Mouse (Mus musculus) adrenal gland, postnatal 4 days (tissue): Measurements from ENCODE around the gene Acadvl. TPM values are rescaled to one million over a fixed set of nuclear protein-coding genes. Genes with fewer than 3 reads are reported as not detected.

Experiments
- DNase-seq, 2 experiments: peaks; one replicate each; pipeline ENCODE4 v3.0.0; 2021 to 2022; ENCODE audit warnings: low spot score in 2 of 2, mixed read lengths in 2 of 2
- total RNA-seq, 2 experiments: library from RNA; stranded (reverse); gene quantifications; 2 replicates each; pipeline ENCODE4 v1.2.3; 2021

The Acadvl gene
- total RNA-seq, 2 experiments from 2014 or later = 295 to 378 TPM

GRCm38 (mm10) chr11:70005521-70005920 lies 9.7 kb downstream of the Acadvl start:
- DNase-seq = no peak

DNA sequence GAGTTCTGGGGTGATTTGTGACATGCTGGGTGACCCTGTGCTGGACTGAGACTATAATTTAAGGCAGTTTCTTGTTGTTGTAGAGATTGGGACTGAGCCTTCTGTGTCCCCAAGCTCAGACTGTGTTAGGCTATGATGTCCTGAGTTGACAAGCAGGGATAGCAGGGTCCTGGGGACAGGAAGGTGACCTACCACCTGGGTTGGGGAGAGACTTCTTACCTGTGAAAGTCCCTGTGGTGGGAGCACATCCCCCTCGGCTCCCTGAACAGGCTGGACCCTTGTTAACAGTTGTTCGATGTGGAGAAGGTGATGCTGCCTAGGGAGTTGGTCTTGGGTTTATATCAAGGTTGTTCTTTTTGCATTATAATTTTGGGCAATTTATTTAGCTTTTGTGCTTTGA lies 12.7 kb downstream of the Acadvl start:
- no peak for DNase-seq

GRCm38 (mm10) chr11:70001865-70002264 lies 13.3 kb downstream of the Acadvl start:
- no peak for DNase-seq

GRCm38 (mm10) chr11:70001159-70001558 lies 14.1 kb downstream of the Acadvl start:
- DNase-seq = no peak

DNA sequence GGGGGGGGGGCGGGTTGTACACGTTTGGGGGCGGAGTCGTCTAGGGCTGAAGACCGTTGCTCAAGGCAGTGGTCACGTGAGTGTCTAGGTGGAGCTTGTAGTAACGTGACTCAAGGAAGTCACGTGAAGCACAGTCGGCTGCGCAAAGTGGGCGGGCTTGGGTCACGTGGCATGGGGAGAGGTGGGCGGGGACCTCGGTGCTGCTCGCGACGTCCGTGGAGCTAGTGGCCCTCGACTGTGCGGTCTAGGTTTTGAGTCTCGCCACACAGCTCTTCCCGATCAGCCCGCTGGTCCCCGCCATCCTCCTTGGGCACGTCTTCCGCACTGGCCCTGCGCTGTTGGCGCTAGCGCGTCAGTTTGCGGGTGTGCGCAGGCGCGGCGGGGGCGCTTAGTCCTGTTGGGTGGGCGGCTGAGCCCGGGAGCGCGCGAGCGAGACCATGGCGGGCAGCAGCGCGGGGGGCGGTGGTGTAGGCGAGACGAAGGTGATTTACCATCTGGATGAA lies 14.8 kb downstream of the Acadvl start, which contains the start of gene Dvl2:
Gene Dvl2, plus strand, starts transcription at position 200 of the 503 bp plus-strand sequence.
- DNase-seq = peak; percentile 71 to 83

DNA sequence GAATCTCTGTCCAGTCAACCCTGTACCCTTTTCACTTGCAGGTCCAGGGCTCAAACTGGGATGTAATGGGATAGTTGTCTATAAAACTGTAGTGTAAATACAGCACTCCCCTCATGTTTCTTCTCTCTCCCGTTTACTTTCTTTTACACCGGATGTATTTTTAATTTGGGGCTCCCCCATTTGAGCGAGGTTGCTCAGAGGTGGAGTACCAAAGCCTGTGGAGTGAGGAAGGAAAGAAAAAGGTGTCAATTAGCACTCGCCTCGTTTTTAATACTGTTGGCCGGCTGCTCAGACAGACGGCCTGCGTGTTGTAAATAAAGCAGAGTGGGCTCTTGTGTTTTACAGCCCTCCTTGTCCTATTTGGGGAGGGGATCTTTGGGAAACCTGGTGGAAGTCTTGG lies 15.5 kb downstream of the Acadvl start:
- DNase-seq = no peak

DNA sequence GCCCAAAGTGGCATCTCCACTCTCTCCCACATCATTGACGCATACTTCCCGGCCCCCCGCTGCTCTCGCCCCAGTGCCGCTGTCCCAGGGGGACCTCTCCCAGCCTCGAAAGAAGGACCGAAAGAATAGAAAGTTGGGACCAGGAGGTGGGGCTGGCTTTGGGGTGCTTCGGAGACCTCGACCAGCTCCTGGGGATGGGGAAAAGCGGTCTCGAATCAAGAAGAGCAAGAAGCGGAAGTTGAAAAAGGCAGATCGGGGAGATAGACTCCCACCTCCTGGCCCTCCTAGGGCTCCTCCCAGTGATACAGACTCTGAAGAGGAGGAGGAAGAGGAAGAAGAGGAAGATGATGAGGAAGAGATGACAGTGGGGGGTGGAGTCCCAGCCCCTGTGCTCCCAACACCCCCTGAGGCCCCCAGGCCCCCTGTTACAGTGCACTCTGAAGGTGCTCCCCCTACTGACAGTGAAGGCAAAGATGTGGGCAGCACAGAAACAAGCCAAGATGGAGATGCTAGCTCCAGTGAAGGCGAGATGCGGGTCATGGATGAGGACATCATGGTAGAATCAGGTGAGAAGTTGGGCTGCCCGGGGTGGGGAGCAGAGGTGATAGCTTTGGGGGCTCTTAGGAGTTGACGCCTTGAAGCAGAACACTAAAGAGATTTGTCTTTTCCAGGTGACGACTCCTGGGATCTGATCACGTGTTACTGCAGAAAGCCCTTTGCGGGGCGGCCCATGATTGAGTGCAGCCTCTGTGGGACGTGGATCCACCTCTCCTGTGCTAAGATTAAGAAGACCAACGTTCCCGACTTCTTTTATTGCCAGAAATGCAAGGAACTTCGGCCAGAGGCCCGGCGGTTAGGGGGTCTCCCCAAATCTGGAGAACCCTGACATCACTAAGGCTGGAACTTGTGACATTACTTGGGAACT lies 16.4 kb downstream of the Acadvl start:
- no peak for DNase-seq

DNA sequence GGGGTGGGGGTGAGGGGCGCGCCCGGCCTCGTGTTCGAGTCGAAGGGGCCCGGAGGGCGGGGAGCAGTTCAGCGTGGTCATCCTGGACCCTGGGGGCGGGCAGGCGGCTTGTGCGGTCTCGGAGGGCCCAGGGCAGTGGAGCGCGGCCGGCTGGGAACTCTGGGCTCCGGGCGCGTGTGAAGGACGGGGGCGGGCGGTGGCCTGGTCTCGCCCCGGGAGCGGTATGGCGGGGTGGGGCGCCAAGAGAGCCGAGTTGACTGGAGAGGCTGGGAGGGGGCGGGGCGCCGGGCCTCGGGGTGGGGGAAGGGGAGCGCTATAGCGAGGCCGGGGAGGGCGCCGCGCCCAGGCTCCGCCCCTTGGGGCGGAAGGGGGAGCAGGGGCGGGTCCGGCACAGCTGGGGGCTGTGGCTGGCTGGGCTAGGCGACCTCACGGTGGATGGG lies 18.1 kb downstream of the Acadvl start:
- peak; percentile 79 to 86 for DNase-seq

- no peak for DNase-seq
These were observed 18.8 kb downstream of the Acadvl start for GRCm38 (mm10) chr11:69996161-69997061.

DNA sequence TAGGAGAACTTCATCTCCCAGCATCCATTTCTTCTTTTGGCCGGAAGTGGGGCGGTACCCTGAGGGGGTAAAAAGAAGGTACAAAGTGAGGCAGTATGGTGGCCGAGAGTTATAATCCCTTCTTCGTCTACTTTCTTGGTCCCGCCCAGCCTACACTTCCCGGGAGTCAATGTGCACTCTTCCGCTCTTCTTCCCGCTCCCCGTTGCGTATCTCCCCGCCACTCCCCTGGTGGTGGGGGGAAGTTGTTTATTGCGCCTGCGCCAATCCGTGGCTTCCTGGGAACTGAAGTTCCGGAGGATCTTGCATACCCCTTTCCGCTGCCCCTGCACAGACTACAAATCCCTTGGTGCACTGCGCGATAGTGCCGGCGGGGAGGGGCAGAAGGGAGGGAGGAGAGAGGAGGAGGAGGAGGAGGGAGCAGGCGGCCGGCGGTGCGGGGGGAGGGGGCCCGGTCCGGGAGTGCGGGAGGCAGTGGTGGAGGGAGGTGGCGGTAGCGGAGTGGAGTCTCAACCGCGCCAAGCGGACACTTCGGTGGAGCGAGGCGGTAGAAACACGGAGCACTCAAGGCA lies 19.7 kb downstream of the Acadvl start, which contains the start of gene Phf23:
Gene Phf23, plus strand, starts transcription at position 387 of the 570 bp plus-strand sequence.
- peak; percentile 87 to 97 for DNase-seq

GRCm38 (mm10) chr11:69994401-69995090 lies 20.7 kb downstream of the Acadvl start:
- DNase-seq = no peak

DNA sequence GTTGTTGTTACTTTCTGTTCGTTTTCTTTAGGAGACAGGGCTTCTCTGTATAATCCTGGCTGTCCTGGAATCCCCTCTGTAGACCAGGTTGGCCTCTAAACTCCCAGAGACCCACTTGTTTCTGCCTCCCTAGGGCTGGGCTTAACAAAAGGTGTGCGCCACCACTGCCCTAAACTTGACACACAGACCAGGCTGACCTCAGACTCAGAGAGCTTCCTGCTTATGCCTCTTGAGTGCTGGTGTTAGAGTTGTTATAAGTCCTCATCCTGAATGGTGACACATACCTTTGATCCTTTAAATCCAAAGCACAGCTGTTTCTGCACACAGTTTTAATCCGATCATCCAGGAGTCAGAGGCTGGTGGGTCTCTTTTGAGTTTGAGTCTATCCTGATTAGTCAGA lies 22.3 kb downstream of the Acadvl start:
- no peak for DNase-seq

- no peak for DNase-seq
These were observed 22.8 kb downstream of the Acadvl start for GRCm38 (mm10) chr11:69992396-69992795.

GRCm38 (mm10) chr11:69991711-69992110 lies 23.5 kb downstream of the Acadvl start:
- no peak for DNase-seq

DNA sequence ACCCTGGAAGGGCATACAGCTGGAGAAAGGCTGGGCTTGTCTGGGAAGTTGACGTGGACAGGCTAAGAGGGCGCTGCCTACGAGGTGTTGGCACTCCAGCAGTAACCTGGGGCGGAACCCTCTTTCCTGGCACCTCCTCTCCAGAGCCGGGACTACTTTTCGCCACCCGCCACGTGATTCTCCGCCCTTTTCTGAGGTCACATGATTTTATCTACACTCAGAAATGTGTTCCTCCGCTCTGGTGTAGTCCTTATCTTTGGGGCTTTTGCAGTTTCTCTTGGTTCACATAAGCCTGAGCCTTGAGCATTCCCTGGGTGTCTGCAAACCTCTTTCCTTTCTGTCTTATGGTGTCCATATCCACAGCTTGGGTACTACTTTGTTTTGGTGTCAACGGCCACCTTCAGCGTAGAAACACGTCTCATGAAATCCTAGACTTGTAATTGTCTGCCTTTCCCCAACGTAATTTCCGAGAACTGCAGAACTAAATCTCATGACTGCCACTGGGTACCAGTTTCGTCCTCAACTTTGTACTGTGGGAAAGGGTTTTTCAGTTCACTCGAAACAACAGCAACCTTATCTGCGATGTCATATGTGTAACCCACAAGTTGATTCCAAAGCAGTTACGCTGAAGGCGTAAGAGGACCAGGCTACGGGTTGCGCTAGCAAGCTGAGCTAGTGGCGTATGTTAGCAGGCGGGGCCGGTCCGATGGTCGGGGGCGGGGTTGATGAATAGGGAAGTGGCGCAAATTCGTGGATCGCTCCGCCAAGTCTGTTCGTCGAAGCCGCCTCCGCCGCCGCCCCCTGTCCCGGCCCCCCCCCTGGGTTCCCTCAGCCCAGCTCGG lies 24.1 kb downstream of the Acadvl start, which contains the start of gene Gabarap:
Gene Gabarap, plus strand, starts transcription at position 294 of the 842 bp plus-strand sequence.
- DNase-seq = peak; percentile 85 to 95

- no peak for DNase-seq
These were observed 25.3 kb downstream of the Acadvl start for GRCm38 (mm10) chr11:69989949-69990348.

DNA sequence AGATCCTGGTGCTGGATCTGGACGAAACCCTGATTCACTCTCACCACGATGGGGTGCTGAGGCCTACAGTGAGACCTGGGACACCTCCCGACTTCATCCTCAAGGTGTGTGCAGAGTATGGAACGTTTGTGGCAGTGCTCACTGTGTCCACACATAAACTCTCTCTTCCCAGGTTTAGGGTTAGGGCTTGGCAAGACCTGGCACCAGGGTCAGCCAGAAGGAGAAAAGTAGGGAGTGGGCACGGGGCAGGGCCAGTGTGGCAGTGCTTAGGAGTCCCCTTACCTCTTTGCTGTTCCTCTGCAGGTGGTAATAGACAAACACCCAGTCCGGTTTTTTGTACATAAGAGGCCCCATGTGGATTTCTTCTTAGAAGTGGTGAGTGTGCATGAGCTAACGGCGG lies 30.8 kb downstream of the Acadvl start:
- DNase-seq = no peak

DNA sequence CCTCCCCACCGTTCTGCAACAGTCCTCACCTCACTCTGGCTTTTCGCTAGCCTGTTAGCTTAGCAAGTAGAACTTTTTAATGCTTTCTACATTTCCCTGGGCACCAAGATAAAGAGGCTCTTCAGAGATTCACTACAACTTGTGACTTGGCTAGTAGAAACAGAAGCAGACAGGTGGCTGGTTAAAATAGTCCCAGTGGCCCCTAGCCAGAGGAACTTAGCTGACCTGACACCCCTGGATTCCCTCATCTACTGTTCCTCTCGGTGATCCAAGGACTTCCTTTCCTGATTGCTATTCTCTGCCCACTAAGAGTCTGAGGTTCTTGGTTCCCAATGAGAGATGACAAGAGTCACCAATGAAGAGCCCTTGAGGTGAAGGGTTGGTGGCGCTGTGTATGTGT lies 31.8 kb downstream of the Acadvl start:
- DNase-seq = no peak

DNA sequence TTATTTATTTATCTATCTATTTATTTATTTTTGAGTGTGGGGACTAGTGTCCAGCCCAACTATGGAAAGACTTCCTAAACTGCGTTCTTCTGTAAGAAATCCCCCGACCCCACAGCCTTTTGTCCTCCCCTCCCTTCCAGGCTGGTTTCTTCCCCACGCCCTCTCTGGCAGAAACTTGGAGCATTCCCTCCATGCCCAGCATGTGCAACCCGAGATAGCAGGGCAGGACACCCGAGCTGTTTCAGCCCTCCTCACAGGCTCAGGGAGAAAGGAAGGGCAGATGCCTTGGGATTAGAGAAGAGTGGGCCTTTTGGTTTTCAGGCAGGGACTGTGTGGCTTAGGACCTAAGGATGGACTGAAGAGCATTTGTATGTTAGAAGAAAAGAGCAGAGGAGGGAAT lies 32.3 kb downstream of the Acadvl start:
- no peak for DNase-seq
